Mouse (Mus musculus) kidney, embryonic 15.5 days (tissue): ENCODE data around the gene Pfdn4. TPM values are rescaled to one million over a fixed set of nuclear protein-coding genes. Genes with fewer than 3 reads are reported as not detected.

ENCODE experiments used
- ATAC-seq: fragments of 200-750 bp; cut with Nextera tagmentation; replicated peaks from 2 replicates; pipeline ENCODE4 v1.8.0; 2017; ENCODE audit warnings: moderate TSS enrichment; ENCODE audit not compliant: low FRiP score
- H3K27ac ChIP-seq: fragments of 300-500 bp; sonication (generic); 2 replicates; pipeline ENCODE4 v1.5.1; 2015; ENCODE audit warnings: mild to moderate bottlenecking, inconsistent platforms
- H3K27me3 ChIP-seq: fragments of 300-500 bp; sonication (generic); 2 replicates; pipeline ENCODE4 v1.6.1; 2015; ENCODE audit warnings: inconsistent platforms
- H3K36me3 ChIP-seq: fragments of 300-500 bp; sonication (generic); 2 replicates; pipeline ENCODE4 v1.6.1; 2015; ENCODE audit warnings: inconsistent platforms
- H3K4me1 ChIP-seq: fragments of 300-500 bp; sonication (generic); 2 replicates; pipeline ENCODE4 v1.6.1; 2015; ENCODE audit warnings: inconsistent platforms
- H3K4me2 ChIP-seq: fragments of 300-500 bp; sonication (generic); 2 replicates; pipeline ENCODE4 v1.6.1; 2015; ENCODE audit warnings: moderate library complexity, mild to moderate bottlenecking, inconsistent platforms
- H3K4me3 ChIP-seq: fragments of 300-500 bp; sonication (generic); replicated peaks from 2 replicates; pipeline ENCODE4 v1.5.1; 2015; ENCODE audit warnings: mild to moderate bottlenecking, inconsistent platforms
- H3K9ac ChIP-seq: fragments of 300-500 bp; sonication (generic); 2 replicates; pipeline ENCODE4 v1.6.1; 2015; ENCODE audit warnings: mild to moderate bottlenecking, inconsistent platforms
- H3K9me3 ChIP-seq: fragments of 300-500 bp; sonication (generic); replicated peaks from 2 replicates; pipeline ENCODE4 v1.6.1; 2016; ENCODE audit warnings: inconsistent platforms
- WGBS: fragments of 180-500 bp; shearing (Covaris S2); methylation state at CpG from one replicate; pipeline ENCODE4 v1.1.7; 2015; ENCODE audit warnings: mixed read lengths; 5-methylcytosine and 5-hydroxymethylcytosine counted together
- polyA plus RNA-seq: library from polyadenylated mRNA; unstranded; fragments of >200 nt; fragmentation: Nextera tagmentation; extraction: Ambion mirVana; gene quantifications from 2 replicates; pipeline ENCODE4 v1.2.1, GENCODE M21; 2015

Gene Pfdn4
- polyA plus RNA-seq, 1 experiment from 2014 or later: 77.8 TPM

DNA sequence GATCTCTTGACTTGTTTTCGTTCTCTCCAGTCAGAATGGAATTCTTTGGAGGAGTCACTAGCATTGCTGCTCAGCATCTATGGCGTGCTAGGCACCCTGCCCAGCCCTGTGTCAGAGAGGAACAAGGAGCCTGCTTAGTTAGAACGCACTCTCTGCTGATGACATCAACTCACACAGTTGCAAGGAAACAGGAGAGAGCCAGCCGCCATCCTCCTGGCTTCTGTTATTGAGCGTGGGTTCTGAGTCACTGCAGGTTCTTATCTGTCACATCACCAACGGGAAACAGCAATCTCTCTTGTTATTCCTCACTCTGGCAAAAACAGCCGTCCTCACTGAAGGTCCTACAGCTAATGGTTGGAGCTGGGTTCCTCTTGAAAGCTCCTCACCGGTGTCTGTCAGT is 7.1 kb downstream of the Pfdn4 start:
- 49% methylated on average over 8 of the region's 8 CpGs for WGBS
- H3K4me3 ChIP-seq: no peak overlapping the region
- no peak for ATAC-seq
- H3K27ac ChIP-seq: no peak overlapping the region
- no peak overlapping the region for H3K4me2 ChIP-seq
- no peaks in the 10 kb centered on the region for H3K36me3 ChIP-seq
- H3K4me1 ChIP-seq: peaks cover 5% of the 10 kb centered on the region; the same call in 1 of the 2 replicates
- H3K9me3 ChIP-seq: no peaks in the 10 kb centered on the region
- no peak overlapping the region for H3K9ac ChIP-seq
- peaks cover 60% of the 10 kb centered on the region for H3K27me3 ChIP-seq

DNA sequence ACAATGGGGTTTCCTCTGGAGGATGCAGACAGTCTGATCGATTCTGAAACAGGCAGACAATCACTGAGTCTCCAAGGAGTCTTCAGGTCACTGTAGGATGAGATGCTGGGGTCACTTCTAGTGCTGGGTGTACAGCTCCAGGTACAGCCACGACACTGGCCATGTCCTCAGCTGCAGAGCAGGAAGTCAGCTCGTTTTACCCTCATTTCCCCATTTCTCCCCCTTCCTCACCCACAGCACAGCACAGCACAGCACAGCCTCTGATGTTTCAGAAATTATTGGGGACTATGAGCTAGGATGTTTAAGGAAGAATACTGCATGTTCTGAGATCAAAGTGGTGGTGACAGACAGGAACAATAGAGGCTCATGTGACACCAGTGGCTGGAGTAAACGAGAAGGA is 7.8 kb downstream of the Pfdn4 start:
- Histone ChIP-seq H3K27me3 (peaks cover 57% of the 10 kb centered on the region), H3K4me2 (no peak overlapping the region), H3K9me3 (no peaks in the 10 kb centered on the region), H3K36me3 (no peaks in the 10 kb centered on the region), H3K9ac (no peak overlapping the region), H3K27ac (no peak overlapping the region), H3K4me1 (peaks cover 10% of the 10 kb centered on the region; the same call in 1 of the 2 replicates), H3K4me3 (no peak overlapping the region)
- ATAC-seq: no peak
- 24% methylated on average over 4 of the region's 4 CpGs for WGBS

DNA sequence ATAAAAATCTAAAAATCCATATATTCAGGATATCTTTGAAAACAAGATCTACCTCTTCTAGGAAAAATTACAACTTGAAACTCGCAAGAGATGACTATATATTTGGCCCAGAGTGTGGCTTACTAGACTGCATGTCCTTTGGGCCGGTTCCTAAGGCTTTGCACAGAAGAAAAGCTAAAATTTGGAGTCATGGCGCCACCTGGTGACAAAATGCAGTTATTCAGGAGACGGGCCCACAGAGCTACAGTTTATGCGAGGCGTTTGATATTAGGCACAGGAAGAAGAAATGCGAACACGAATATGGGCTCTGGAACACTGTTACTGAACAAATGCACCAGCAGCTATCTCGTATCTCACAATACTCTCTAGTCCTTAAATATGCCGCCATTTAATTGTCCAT is 11.5 kb downstream of the Pfdn4 start:
- WGBS: 7% methylated on average over 10 of the region's 10 CpGs
- H3K4me3 ChIP-seq: no peak overlapping the region
- peaks cover 39% of the 10 kb centered on the region for H3K27me3 ChIP-seq
- no peak; the same call in 1 of the 2 replicates for ATAC-seq
- H3K9ac ChIP-seq: no peak overlapping the region
- no peak overlapping the region for H3K27ac ChIP-seq
- H3K4me2 ChIP-seq: no peak overlapping the region
- no peaks in the 10 kb centered on the region for H3K9me3 ChIP-seq
- H3K36me3 ChIP-seq: no peaks in the 10 kb centered on the region
- H3K4me1 ChIP-seq: peaks cover 22% of the 10 kb centered on the region

DNA sequence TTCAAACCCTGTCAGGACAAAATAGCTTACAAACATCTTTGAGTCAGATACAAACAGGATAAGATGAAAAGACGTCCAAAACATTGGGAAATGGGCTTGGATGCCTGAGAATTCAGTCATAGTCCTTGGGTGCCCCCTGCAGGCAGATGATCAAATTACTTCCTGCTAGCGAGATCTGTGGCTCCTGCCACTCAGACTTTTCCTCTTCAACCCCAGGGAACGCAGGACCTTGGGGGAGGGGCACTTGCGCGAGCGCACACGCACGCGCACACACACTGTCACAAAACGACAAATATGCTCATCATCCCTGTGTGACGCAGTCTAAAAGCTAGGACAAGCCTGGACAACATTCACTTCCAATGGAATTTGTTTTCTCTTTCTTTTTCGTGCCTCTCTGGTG is 12.6 kb downstream of the Pfdn4 start:
- Histone ChIP-seq H3K36me3 (no peaks in the 10 kb centered on the region), H3K27me3 (peaks cover 29% of the 10 kb centered on the region), H3K4me3 (peak overlapping the region; percentile 40), H3K9me3 (no peaks in the 10 kb centered on the region), H3K9ac (peak overlapping the region; percentile 41; the same call in 1 of the 2 replicates), H3K4me1 (peaks cover 30% of the 10 kb centered on the region), H3K4me2 (peak overlapping the region; percentile 66), H3K27ac (no peak overlapping the region)
- WGBS: 2% methylated on average over 12 of the region's 12 CpGs
- no peak for ATAC-seq

DNA sequence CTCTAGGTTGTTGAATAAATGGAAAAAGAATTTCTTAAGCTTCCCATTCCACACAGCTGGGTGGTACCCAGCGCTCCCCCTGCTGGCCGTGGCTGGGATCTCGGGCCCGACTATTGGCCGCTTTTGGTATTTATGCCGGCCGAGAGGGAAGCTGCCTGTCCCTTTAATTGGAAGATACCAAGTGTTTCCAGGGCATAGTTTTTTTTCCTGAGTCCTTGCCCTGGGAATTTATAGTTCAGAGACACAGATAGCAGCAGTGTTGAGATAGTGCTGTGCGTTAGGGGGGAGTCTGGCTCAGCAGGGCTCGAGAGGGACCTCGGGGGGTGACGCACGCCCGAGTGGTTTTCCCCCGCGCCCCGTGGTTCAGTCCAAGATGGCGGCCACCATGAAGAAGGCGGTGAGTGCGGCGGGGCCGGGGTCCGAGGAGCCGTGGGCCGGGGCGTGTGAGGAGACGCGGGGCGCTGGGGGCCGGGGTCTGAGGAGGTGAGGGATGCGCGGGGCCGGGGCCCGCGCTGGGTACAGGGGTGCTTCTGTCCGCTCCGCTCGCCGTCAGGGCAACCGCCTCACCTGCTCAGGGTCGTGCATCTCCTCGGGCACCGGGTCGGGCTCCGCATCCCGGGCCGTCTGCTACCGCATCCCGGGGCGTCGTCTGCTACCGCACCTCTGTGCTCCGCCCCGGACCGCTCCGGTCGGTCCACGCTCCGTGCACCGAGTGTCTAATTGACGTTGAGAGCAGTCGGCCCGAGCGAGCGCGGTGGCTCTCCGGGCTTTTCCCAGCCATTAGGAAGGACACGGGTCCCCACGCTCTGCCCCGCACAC is 15.1 kb downstream of the Pfdn4 start:
- Histone ChIP-seq H3K36me3 (peaks cover 11% of the 10 kb centered on the region), H3K9me3 (no peaks in the 10 kb centered on the region), H3K27ac (peak overlapping the region; percentile 89), H3K4me1 (peaks cover 30% of the 10 kb centered on the region), H3K9ac (peak overlapping the region; percentile 95), H3K4me2 (peak overlapping the region; percentile 79), H3K4me3 (peak overlapping the region; percentile 99), H3K27me3 (peaks cover 17% of the 10 kb centered on the region)
- ATAC-seq: peak; percentile 81
- under 1% methylated on average over 59 of the region's 69 CpGs for WGBS

DNA sequence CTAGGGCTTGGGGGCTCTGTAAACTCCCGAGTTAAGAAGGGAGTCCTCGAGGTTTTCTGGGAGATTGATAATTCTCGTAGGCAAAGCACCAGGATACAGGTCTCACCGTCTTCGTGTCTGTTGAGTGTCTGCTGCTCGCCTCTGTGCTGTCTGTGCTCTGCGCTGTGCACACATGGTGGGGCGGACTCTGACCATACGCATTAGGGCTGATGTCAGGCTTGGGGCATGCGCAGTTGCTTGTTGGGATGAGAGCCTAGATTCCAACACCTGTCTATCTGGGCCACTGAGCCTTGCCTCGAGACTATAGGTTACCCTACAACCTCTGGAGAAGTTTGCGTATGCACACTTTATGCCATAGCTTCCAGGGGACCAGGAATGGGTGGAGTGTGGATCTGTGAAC is 17.5 kb downstream of the Pfdn4 start:
- Histone ChIP-seq H3K4me1 (peaks cover 22% of the 10 kb centered on the region), H3K9ac (no peak overlapping the region), H3K27ac (no peak overlapping the region), H3K27me3 (0 out of 2 replicates have a peak, but pooled peaks cover 5% of the 10 kb centered on the region), H3K4me2 (no peak overlapping the region), H3K36me3 (peaks cover 35% of the 10 kb centered on the region), H3K9me3 (no peaks in the 10 kb centered on the region), H3K4me3 (no peak overlapping the region)
- 92% methylated on average over 12 of the region's 12 CpGs for WGBS
- no peak for ATAC-seq

DNA sequence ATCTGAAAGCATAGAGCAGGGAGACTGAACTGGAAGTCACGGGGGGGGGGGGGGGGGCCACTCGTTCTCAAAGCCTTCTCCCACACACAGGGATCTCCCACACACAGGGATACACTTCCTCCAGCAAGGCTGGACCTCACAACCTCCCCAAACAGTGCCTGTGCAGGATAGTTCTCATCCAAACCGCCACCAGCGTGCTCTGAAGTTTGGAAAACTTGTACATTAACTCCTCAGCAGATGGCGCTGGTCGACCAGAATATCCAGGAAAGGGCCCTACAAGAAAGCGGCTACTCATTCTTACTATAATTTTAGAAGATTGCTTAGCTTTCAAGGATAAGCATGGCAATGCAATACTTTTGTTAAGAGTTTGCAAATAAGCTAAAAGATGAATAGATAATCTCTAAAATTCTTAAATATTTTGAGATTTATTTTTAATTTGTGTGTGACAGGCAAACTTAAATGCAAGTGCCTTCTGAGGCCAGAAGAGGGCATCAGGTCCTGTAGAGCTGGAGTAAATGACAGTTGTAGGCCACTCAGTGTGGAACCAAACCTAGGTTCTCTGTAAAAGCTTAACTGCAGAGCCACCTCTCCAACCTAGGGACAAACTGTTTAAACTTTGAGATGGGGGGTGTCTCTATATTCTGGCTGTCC is 24.2 kb downstream of the Pfdn4 start:
- H3K4me3 ChIP-seq: no peak overlapping the region
- H3K9me3 ChIP-seq: no peaks in the 10 kb centered on the region
- H3K27ac ChIP-seq: no peak overlapping the region
- H3K27me3 ChIP-seq: no peaks in the 10 kb centered on the region
- peaks cover 43% of the 10 kb centered on the region for H3K36me3 ChIP-seq
- H3K9ac ChIP-seq: no peak overlapping the region
- 7% methylated on average over 7 of the region's 7 CpGs for WGBS
- ATAC-seq: no peak
- no peak overlapping the region for H3K4me2 ChIP-seq
- no peaks in the 10 kb centered on the region for H3K4me1 ChIP-seq

DNA sequence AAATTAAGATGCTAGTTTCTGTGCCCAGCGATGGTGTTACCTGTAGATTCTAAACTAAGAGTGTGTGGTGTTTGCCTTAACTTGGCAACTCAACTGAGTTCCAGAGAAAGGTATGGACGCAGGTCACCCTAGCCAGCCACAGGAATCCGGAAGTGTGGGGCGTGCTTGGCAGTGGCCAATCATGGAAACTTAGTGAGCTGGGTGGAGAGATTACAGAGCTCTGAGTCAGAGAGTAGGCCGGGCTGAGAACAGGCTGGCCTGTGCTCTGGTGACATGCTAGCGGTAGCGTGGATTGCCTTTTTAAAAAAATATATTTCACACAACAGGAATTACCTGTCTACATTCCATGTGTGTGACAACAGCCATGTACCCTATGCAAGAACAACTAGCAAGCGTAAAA is 30.3 kb downstream of the Pfdn4 start:
- Histone ChIP-seq H3K4me3 (no peak overlapping the region), H3K36me3 (no peaks in the 10 kb centered on the region), H3K9ac (no peak overlapping the region), H3K27ac (no peak overlapping the region), H3K4me1 (no peaks in the 10 kb centered on the region), H3K4me2 (no peak overlapping the region), H3K27me3 (no peaks in the 10 kb centered on the region), H3K9me3 (no peaks in the 10 kb centered on the region)
- 86% methylated on average over 8 of the region's 8 CpGs for WGBS
- ATAC-seq: no peak; the same call in 1 of the 2 replicates

DNA sequence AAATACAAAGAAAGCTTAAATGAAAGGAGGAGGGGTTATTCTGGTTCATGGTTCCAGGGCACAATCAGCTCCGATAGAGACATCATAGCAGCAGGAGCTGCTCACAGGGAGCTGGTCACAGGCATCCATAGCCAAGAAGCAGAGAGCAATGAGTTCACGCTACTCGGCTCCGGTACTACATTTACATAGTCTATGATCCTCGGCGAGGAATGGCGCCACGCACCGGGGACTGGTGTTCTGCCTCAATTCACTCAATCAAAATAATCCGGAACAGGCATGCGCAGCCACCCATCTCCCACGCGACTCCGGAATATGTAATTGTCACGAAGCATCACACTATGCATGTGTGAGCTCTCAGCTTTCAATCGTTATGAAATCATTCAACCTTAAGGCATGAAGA is 31.8 kb downstream of the Pfdn4 start:
- H3K27me3 ChIP-seq: no peaks in the 10 kb centered on the region
- H3K4me1 ChIP-seq: no peaks in the 10 kb centered on the region
- no peak overlapping the region for H3K4me3 ChIP-seq
- no peak for ATAC-seq
- H3K4me2 ChIP-seq: no peak overlapping the region
- H3K9me3 ChIP-seq: no peaks in the 10 kb centered on the region
- WGBS: 83% methylated on average over 16 of the region's 16 CpGs
- H3K27ac ChIP-seq: no peak overlapping the region
- H3K9ac ChIP-seq: no peak overlapping the region
- no peaks in the 10 kb centered on the region for H3K36me3 ChIP-seq

DNA sequence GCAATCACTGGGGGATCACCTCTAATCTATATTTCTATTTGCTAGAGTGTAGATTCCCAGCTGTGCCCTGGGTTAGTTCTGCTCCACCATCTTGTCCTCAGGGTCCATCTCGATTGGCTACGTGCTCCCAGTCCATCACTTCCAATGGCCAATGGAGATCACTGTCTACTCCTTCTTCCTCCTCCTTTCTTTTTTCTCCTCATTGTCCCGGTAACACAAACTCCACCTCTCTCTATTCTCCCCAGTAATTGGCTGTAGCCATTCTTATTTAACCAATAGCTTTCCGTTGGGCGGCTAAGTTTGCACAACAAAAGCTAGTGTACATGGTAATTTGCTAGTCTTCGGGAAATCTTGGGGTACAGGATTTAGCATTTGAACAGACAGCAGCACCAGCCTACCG is 33.5 kb downstream of the Pfdn4 start:
- no peaks in the 10 kb centered on the region for H3K4me1 ChIP-seq
- no peak overlapping the region for H3K4me2 ChIP-seq
- no peaks in the 10 kb centered on the region for H3K9me3 ChIP-seq
- H3K36me3 ChIP-seq: no peaks in the 10 kb centered on the region
- no peak overlapping the region for H3K9ac ChIP-seq
- H3K27me3 ChIP-seq: no peaks in the 10 kb centered on the region
- H3K27ac ChIP-seq: no peak overlapping the region
- WGBS: 93% methylated on average over 7 of the region's 7 CpGs
- no peak overlapping the region for H3K4me3 ChIP-seq
- no peak for ATAC-seq

DNA sequence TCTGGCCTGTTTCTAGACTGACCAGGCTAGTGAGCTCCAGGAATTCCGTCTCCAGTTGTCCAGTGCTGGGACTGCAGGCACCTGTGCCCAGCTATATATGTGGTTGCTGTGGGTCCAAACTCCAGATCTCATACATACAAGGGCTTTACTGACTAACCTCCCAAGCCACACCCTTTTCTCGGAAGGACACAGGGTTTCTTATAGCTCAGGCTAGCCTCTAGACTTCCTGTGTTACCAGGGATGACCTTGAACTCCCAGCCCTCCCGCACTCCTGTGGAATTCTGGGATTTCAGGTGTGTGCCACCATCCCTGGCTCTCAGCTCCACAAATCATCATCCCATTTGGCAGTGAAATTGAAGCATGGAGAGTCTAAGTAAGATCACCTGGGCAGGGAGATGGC is 34.0 kb downstream of the Pfdn4 start:
- H3K4me2 ChIP-seq: no peak overlapping the region
- no peak overlapping the region for H3K9ac ChIP-seq
- H3K9me3 ChIP-seq: no peaks in the 10 kb centered on the region
- no peaks in the 10 kb centered on the region for H3K36me3 ChIP-seq
- no peaks in the 10 kb centered on the region for H3K27me3 ChIP-seq
- no peak for ATAC-seq
- 95% methylated on average over 3 of the region's 3 CpGs for WGBS
- H3K4me1 ChIP-seq: no peaks in the 10 kb centered on the region
- no peak overlapping the region for H3K4me3 ChIP-seq
- no peak overlapping the region for H3K27ac ChIP-seq

DNA sequence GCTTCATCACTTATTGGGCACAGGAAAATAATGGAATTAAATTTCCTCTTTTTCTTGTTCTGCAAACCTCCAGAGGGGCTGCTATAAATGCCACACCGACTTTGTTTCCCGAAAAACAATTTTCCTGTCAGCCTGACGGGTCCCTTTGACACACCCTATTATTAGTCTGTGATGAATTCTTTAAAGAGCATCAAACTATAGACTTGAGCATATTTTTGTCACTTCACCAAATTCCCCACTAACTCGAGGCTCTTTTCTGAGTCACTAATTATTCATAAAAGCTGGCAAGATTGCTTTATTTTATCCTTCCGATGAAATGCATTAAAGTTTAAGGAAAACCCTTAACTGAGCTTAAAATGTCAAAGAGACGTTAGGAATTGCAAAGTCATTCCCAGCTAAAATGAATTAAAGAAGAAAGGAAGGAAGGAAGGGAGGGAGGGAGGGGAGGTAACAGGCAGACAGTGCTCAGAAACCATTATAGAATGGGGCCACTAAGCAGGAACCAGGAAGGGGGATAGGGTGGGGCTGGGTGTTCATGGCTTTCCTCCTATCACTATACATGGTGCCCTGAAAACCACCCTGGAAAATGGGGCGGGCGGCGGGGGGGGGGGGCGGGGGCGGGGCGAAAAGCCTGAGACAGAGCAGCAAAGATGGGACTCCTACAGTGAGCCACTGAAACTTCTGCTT is 38.0 kb downstream of the Pfdn4 start:
- H3K4me2 ChIP-seq: no peak overlapping the region
- no peak for ATAC-seq
- H3K27me3 ChIP-seq: no peaks in the 10 kb centered on the region
- no peak overlapping the region for H3K4me3 ChIP-seq
- H3K9me3 ChIP-seq: no peaks in the 10 kb centered on the region
- no peaks in the 10 kb centered on the region for H3K36me3 ChIP-seq
- no peak overlapping the region for H3K9ac ChIP-seq
- no peak overlapping the region for H3K27ac ChIP-seq
- no peaks in the 10 kb centered on the region for H3K4me1 ChIP-seq
- 58% methylated on average over 12 of the region's 12 CpGs for WGBS
